Mouse (Mus musculus) embryonic facial prominence, embryonic 10.5 days (tissue): ENCODE measurements at regions not wholly inside any gene's neighbourhood (a gene's known extent, or its start where the extent isn't known, plus 50 kb on each side); places are given as distances from the start of the nearest gene placed in this dataset.
A peak's percentile ranks its signal among the peaks of the same experiment; 100 is the strongest.

Source experiments
- DNase-seq: peaks from one replicate; pipeline ENCODE4 v3.0.0-alpha.2; 2017; ENCODE audit warnings: low spot score
- H3K27ac ChIP-seq: fragments of 300-500 bp; sonication (generic); replicated peaks from 2 replicates; pipeline ENCODE4 v1.5.1; 2016; ENCODE audit warnings: mild to moderate bottlenecking
- H3K27me3 ChIP-seq: fragments of 300-500 bp; sonication (generic); replicated peaks from 2 replicates; pipeline ENCODE4 v1.6.1; 2016; ENCODE audit warnings: low read depth, mild to moderate bottlenecking; ENCODE audit not compliant: poor library complexity, severe bottlenecking
- H3K36me3 ChIP-seq: fragments of 300-500 bp; sonication (generic); replicated peaks from 2 replicates; pipeline ENCODE4 v1.6.1; 2016; ENCODE audit warnings: mild to moderate bottlenecking, moderate library complexity
- H3K4me1 ChIP-seq: fragments of 300-500 bp; sonication (generic); 2 replicates; pipeline ENCODE4 v1.6.1; 2016
- H3K4me3 ChIP-seq: fragments of 300-500 bp; sonication (generic); 2 replicates; pipeline ENCODE4 v1.5.1; 2016; ENCODE audit warnings: mild to moderate bottlenecking, moderate library complexity
- H3K9me3 ChIP-seq: fragments of 300-500 bp; sonication (generic); 2 replicates; pipeline ENCODE4 v1.6.1; 2016; ENCODE audit warnings: mild to moderate bottlenecking
- WGBS: fragments of 180-500 bp; shearing (Covaris S2); methylation state at CpG from one replicate; pipeline ENCODE4 v1.1.7; 2016; 5-methylcytosine and 5-hydroxymethylcytosine counted together

GRCm38 (mm10) chr9:120845538-120845937 is 83.5 kb upstream of the Ctnnb1 start:
- Histone ChIP-seq H3K9me3 (no peaks in the 10 kb centered on the region), H3K4me3 (no peak overlapping the region), H3K27ac (no peak overlapping the region), H3K36me3 (no peaks in the 10 kb centered on the region), H3K4me1 (peaks cover 12% of the 10 kb centered on the region), H3K27me3 (no peaks in the 10 kb centered on the region)
- 91% methylated on average over 10 of the region's 10 CpGs for WGBS
- no peak for DNase-seq

- 93% methylated on average over 5 of the region's 5 CpGs for WGBS
- Histone ChIP-seq H3K9me3 (no peaks in the 10 kb centered on the region), H3K4me3 (no peak overlapping the region), H3K27me3 (no peaks in the 10 kb centered on the region), H3K36me3 (no peaks in the 10 kb centered on the region), H3K27ac (no peak overlapping the region), H3K4me1 (peaks cover 14% of the 10 kb centered on the region)
- no peak for DNase-seq
These were observed 81.4 kb upstream of the Ctnnb1 start for GRCm38 (mm10) chr9:120847649-120848048.

- Histone ChIP-seq H3K36me3 (no peaks in the 10 kb centered on the region), H3K4me3 (no peak overlapping the region), H3K4me1 (peaks cover 18% of the 10 kb centered on the region), H3K27me3 (no peaks in the 10 kb centered on the region), H3K27ac (no peak overlapping the region), H3K9me3 (no peaks in the 10 kb centered on the region)
- 72% methylated on average over 2 of the region's 2 CpGs for WGBS
- no peak for DNase-seq
These were observed 80.1 kb upstream of the Ctnnb1 start for GRCm38 (mm10) chr9:120848962-120849361.

- no peaks in the 10 kb centered on the region for H3K9me3 ChIP-seq
- H3K36me3 ChIP-seq, result no peaks in the 10 kb centered on the region
- peaks cover 18% of the 10 kb centered on the region for H3K4me1 ChIP-seq
- H3K27ac ChIP-seq, result no peak overlapping the region
- 49% methylated on average over 5 of the region's 5 CpGs for WGBS
- no peak overlapping the region for H3K4me3 ChIP-seq
- DNase-seq, result no peak
- H3K27me3 ChIP-seq, result no peaks in the 10 kb centered on the region
These were observed 78.9 kb upstream of the Ctnnb1 start for GRCm38 (mm10) chr9:120850092-120850491.

GRCm38 (mm10) chr9:120851914-120852313 is 77.1 kb upstream of the Ctnnb1 start:
- H3K4me3 ChIP-seq, result no peak overlapping the region
- no peaks in the 10 kb centered on the region for H3K9me3 ChIP-seq
- no peak overlapping the region for H3K27ac ChIP-seq
- H3K4me1 ChIP-seq, result peaks cover 23% of the 10 kb centered on the region
- H3K36me3 ChIP-seq, result no peaks in the 10 kb centered on the region
- WGBS, result 94% methylated on average over 5 of the region's 5 CpGs
- no peaks in the 10 kb centered on the region for H3K27me3 ChIP-seq
- no peak for DNase-seq

- DNase-seq, result no peak
- Histone ChIP-seq H3K4me1 (peaks cover 23% of the 10 kb centered on the region), H3K4me3 (no peak overlapping the region), H3K27me3 (no peaks in the 10 kb centered on the region), H3K36me3 (no peaks in the 10 kb centered on the region), H3K9me3 (no peaks in the 10 kb centered on the region), H3K27ac (no peak overlapping the region)
- WGBS, result 68% methylated on average over 6 of the region's 6 CpGs
These were observed 76.4 kb upstream of the Ctnnb1 start for GRCm38 (mm10) chr9:120852572-120852971.

GRCm38 (mm10) chr9:120853032-120853597 is 75.9 kb upstream of the Ctnnb1 start:
- Histone ChIP-seq H3K27me3 (no peaks in the 10 kb centered on the region), H3K36me3 (no peaks in the 10 kb centered on the region), H3K4me3 (no peak overlapping the region), H3K9me3 (no peaks in the 10 kb centered on the region), H3K27ac (no peak overlapping the region), H3K4me1 (peaks cover 23% of the 10 kb centered on the region)
- DNase-seq, result no peak
- 91% methylated on average over 8 of the region's 8 CpGs for WGBS

GRCm38 (mm10) chr9:120854351-120854750 is 74.7 kb upstream of the Ctnnb1 start:
- WGBS, result 70% methylated on average over 7 of the region's 7 CpGs
- no peaks in the 10 kb centered on the region for H3K27me3 ChIP-seq
- no peaks in the 10 kb centered on the region for H3K36me3 ChIP-seq
- H3K4me1 ChIP-seq, result peaks cover 21% of the 10 kb centered on the region
- no peak for DNase-seq
- H3K27ac ChIP-seq, result no peak overlapping the region; the same call in 1 of the 2 replicates
- H3K4me3 ChIP-seq, result no peak overlapping the region
- no peaks in the 10 kb centered on the region for H3K9me3 ChIP-seq

- no peaks in the 10 kb centered on the region for H3K9me3 ChIP-seq
- H3K27ac ChIP-seq, result no peak overlapping the region
- DNase-seq, result no peak
These were observed 73.5 kb upstream of the Ctnnb1 start for GRCm38 (mm10) chr9:120855293-120856050.

GRCm38 (mm10) chr9:120857849-120858510 is 71.0 kb upstream of the Ctnnb1 start:
- Histone ChIP-seq H3K27ac (no peak overlapping the region), H3K27me3 (no peaks in the 10 kb centered on the region), H3K36me3 (no peaks in the 10 kb centered on the region), H3K4me1 (peaks cover 24% of the 10 kb centered on the region), H3K9me3 (no peaks in the 10 kb centered on the region), H3K4me3 (no peak overlapping the region)
- 92% methylated on average over 6 of the region's 6 CpGs for WGBS
- DNase-seq, result no peak

More at GRCm38 (mm10) chr9:120855293-120856050, 73.5 kb upstream of the Ctnnb1 start:
- H3K4me3 ChIP-seq, result no peak overlapping the region
- peaks cover 11% of the 10 kb centered on the region; the same call in 1 of the 2 replicates for H3K4me1 ChIP-seq
- H3K27me3 ChIP-seq, result no peaks in the 10 kb centered on the region
- no peaks in the 10 kb centered on the region for H3K36me3 ChIP-seq
- 64% methylated on average over 3 of the region's 3 CpGs for WGBS

GRCm38 (mm10) chr9:120860969-120861595 is 67.9 kb upstream of the Ctnnb1 start:
- no peaks in the 10 kb centered on the region for H3K9me3 ChIP-seq

GRCm38 (mm10) chr9:120861788-120862345 is 67.1 kb upstream of the Ctnnb1 start:
- Histone ChIP-seq H3K9me3 (no peaks in the 10 kb centered on the region), H3K27me3 (no peaks in the 10 kb centered on the region), H3K27ac (0 out of 2 replicates have a peak overlapping the region, but pooled peaks have one; percentile 10), H3K4me1 (peaks cover 34% of the 10 kb centered on the region), H3K4me3 (no peak overlapping the region), H3K36me3 (no peaks in the 10 kb centered on the region)
- DNase-seq, result no peak
- 69% methylated on average over 12 of the region's 12 CpGs for WGBS

More at GRCm38 (mm10) chr9:120860969-120861595, 67.9 kb upstream of the Ctnnb1 start:
- H3K27me3 ChIP-seq, result no peaks in the 10 kb centered on the region
- 54% methylated on average over 8 of the region's 8 CpGs for WGBS
- H3K27ac ChIP-seq, result no peak overlapping the region
- peaks cover 27% of the 10 kb centered on the region for H3K4me1 ChIP-seq
- DNase-seq, result no peak
- H3K4me3 ChIP-seq, result no peak overlapping the region
- no peaks in the 10 kb centered on the region for H3K36me3 ChIP-seq
